Mouse (Mus musculus): Measurements from ENCODE around the gene Rrp36. TPM values are rescaled to one million over a fixed set of nuclear protein-coding genes. Genes with fewer than 3 reads are reported as not detected.

Gene Rrp36
- polyA plus RNA-seq (2015; fragmentation: Nextera tagmentation; extraction: Ambion mirVana) = 49.7 and 52.4 TPM in 2 replicates

- peak within 1 kb of the TSS; percentile 75 for H3K9ac ChIP-seq (ENCODE audit: low read length)
- no peaks in the 10 kb centered on the region for H3K9me3 ChIP-seq (replicated peaks; ENCODE audit: control insufficient read depth, low read length)
- ATAC-seq (ENCODE audit: insufficient read depth, low FRiP score) = peak; percentile 94
- WGBS = under 1% methylated on average over 43 of the region's 43 CpGs
- no peaks in the 10 kb centered on the region for H3K27me3 ChIP-seq (ENCODE audit: control insufficient read depth, insufficient read depth, low read length)
- peaks cover 18% of the 10 kb centered on the region for H3K4me1 ChIP-seq (ENCODE audit: control insufficient read depth, insufficient read depth, low read length)
- H3K4me3 ChIP-seq (replicated peaks; ENCODE audit: low read length) = peak within 1 kb of the TSS; percentile 60
- peak within 1 kb of the TSS; percentile 67 for H3K4me2 ChIP-seq (ENCODE audit: low read depth, low read length)
- peaks cover 24% of the 10 kb centered on the region for H3K36me3 ChIP-seq (ENCODE audit: control insufficient read depth, insufficient read depth, low read length)
- peak within 1 kb of the TSS; percentile 77 for H3K27ac ChIP-seq (ENCODE audit: low read length)
Observed at GRCm38 (mm10) chr17:46673850-46674529, at the start of gene Rrp36. Rrp36 (minus strand) TSS chr17:46674352.

GRCm38 (mm10) chr17:46721077-46721476 lies 46.9 kb upstream of the Rrp36 start:
- no peak overlapping the region for H3K27ac ChIP-seq (ENCODE audit: low read length)
- H3K4me2 ChIP-seq (ENCODE audit: low read depth, low read length) = no peak overlapping the region
- WGBS = 87% methylated on average over 7 of the region's 7 CpGs
- H3K9me3 ChIP-seq (replicated peaks; ENCODE audit: control insufficient read depth, low read length) = no peaks in the 10 kb centered on the region
- no peaks in the 10 kb centered on the region for H3K4me1 ChIP-seq (ENCODE audit: control insufficient read depth, insufficient read depth, low read length)
- no peak for ATAC-seq (ENCODE audit: insufficient read depth, low FRiP score)
- H3K4me3 ChIP-seq (replicated peaks; ENCODE audit: low read length) = no peak overlapping the region
- no peaks in the 10 kb centered on the region for H3K27me3 ChIP-seq (ENCODE audit: control insufficient read depth, insufficient read depth, low read length)
- no peak overlapping the region for H3K9ac ChIP-seq (ENCODE audit: low read length)
- H3K36me3 ChIP-seq (ENCODE audit: control insufficient read depth, insufficient read depth, low read length) = peaks cover 4% of the 10 kb centered on the region; the same call in 1 of the 2 replicates

DNA sequence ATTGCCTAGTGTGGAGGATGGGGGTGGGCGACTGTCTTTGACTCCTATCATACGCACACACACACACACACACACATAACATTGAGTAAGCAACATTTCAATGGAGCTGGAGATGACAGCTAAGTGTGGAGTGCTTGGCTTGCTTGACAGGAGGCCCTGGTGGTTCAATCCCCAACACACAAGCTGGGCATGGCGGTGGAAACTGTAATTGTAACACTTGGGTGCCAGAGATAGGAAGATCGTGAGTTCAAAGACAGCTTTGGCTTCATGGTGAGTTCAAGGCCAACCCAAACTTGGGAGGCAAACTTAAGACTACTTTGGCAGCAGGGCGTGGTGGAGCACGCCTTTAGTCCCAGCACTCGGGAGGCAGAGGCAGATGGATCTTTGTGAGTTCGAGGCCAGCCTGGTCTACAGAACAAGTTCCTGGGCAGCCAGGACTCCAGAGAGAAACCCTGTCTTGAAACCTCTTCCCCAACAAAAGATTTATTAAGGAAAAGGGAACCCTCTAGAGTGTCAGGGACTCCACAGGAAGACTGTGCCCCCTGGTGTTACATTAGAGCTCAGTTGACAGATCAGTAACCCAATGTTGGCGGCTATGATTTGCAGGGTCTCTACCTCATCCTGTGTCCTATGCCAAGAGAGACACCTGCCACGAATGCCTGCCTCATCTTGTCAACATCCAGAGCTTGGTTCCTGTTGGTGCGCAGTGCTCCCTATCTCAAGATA lies 40.8 kb upstream of the Rrp36 start:
- H3K4me3 ChIP-seq (replicated peaks; ENCODE audit: low read length) = no peak overlapping the region
- no peak overlapping the region for H3K27ac ChIP-seq (ENCODE audit: low read length)
- no peak for ATAC-seq (ENCODE audit: insufficient read depth, low FRiP score)
- 0 out of 2 replicates have a peak, but pooled peaks cover 8% of the 10 kb centered on the region for H3K36me3 ChIP-seq (ENCODE audit: control insufficient read depth, insufficient read depth, low read length)
- H3K9me3 ChIP-seq (replicated peaks; ENCODE audit: control insufficient read depth, low read length) = no peaks in the 10 kb centered on the region
- no peaks in the 10 kb centered on the region for H3K27me3 ChIP-seq (ENCODE audit: control insufficient read depth, insufficient read depth, low read length)
- 92% methylated on average over 11 of the region's 11 CpGs for WGBS
- H3K4me2 ChIP-seq (ENCODE audit: low read depth, low read length) = no peak overlapping the region
- peaks cover 8% of the 10 kb centered on the region for H3K4me1 ChIP-seq (ENCODE audit: control insufficient read depth, insufficient read depth, low read length)
- no peak overlapping the region for H3K9ac ChIP-seq (ENCODE audit: low read length)

GRCm38 (mm10) chr17:46713849-46714248 lies 39.7 kb upstream of the Rrp36 start:
- Histone ChIP-seq H3K4me2 (ENCODE audit: low read depth, low read length) (no peak overlapping the region), H3K36me3 (ENCODE audit: control insufficient read depth, insufficient read depth, low read length) (0 out of 2 replicates have a peak, but pooled peaks cover 8% of the 10 kb centered on the region), H3K4me1 (ENCODE audit: control insufficient read depth, insufficient read depth, low read length) (peaks cover 8% of the 10 kb centered on the region), H3K4me3 (replicated peaks; ENCODE audit: low read length) (no peak overlapping the region), H3K9ac (ENCODE audit: low read length) (no peak overlapping the region), H3K9me3 (replicated peaks; ENCODE audit: control insufficient read depth, low read length) (no peaks in the 10 kb centered on the region), H3K27ac (ENCODE audit: low read length) (no peak overlapping the region), H3K27me3 (ENCODE audit: control insufficient read depth, insufficient read depth, low read length) (no peaks in the 10 kb centered on the region)
- ATAC-seq (ENCODE audit: insufficient read depth, low FRiP score) = no peak
- 85% methylated on average over 9 of the region's 9 CpGs for WGBS

- Histone ChIP-seq H3K27ac (ENCODE audit: low read length) (no peak overlapping the region), H3K4me2 (ENCODE audit: low read depth, low read length) (peak overlapping the region; percentile 98), H3K9ac (ENCODE audit: low read length) (peak overlapping the region; percentile 95), H3K4me3 (replicated peaks; ENCODE audit: low read length) (peak overlapping the region; percentile 94), H3K9me3 (replicated peaks; ENCODE audit: control insufficient read depth, low read length) (no peaks in the 10 kb centered on the region), H3K36me3 (ENCODE audit: control insufficient read depth, insufficient read depth, low read length) (0 out of 2 replicates have a peak, but pooled peaks cover 8% of the 10 kb centered on the region), H3K27me3 (ENCODE audit: control insufficient read depth, insufficient read depth, low read length) (no peaks in the 10 kb centered on the region), H3K4me1 (ENCODE audit: control insufficient read depth, insufficient read depth, low read length) (peaks cover 8% of the 10 kb centered on the region)
- ATAC-seq (ENCODE audit: insufficient read depth, low FRiP score) = no peak
- 56% methylated on average over 7 of the region's 7 CpGs for WGBS
Observed at GRCm38 (mm10) chr17:46712442-46712841, 38.3 kb upstream of the Rrp36 start.

GRCm38 (mm10) chr17:46711612-46712271 lies 37.6 kb upstream of the Rrp36 start:
- 0 out of 2 replicates have a peak, but pooled peaks cover 8% of the 10 kb centered on the region for H3K36me3 ChIP-seq (ENCODE audit: control insufficient read depth, insufficient read depth, low read length)
- peak overlapping the region; percentile 72; the same call in 1 of the 2 replicates for H3K27ac ChIP-seq (ENCODE audit: low read length)
- H3K27me3 ChIP-seq (ENCODE audit: control insufficient read depth, insufficient read depth, low read length) = no peaks in the 10 kb centered on the region
- H3K4me3 ChIP-seq (replicated peaks; ENCODE audit: low read length) = peak overlapping the region; percentile 94
- WGBS = under 1% methylated on average over 76 of the region's 76 CpGs
- no peaks in the 10 kb centered on the region for H3K9me3 ChIP-seq (replicated peaks; ENCODE audit: control insufficient read depth, low read length)
- ATAC-seq (ENCODE audit: insufficient read depth, low FRiP score) = peak; percentile 61; the same call in 1 of the 2 replicates
- peak overlapping the region; percentile 98 for H3K4me2 ChIP-seq (ENCODE audit: low read depth, low read length)
- H3K9ac ChIP-seq (ENCODE audit: low read length) = peak overlapping the region; percentile 95
- H3K4me1 ChIP-seq (ENCODE audit: control insufficient read depth, insufficient read depth, low read length) = peaks cover 8% of the 10 kb centered on the region

GRCm38 (mm10) chr17:46710959-46711597 lies 36.9 kb upstream of the Rrp36 start, which contains the start of gene Pex6:
Pex6 (plus strand) TSS chr17:46711463.
- peak within 1 kb of the TSS; percentile 72; the same call in 1 of the 2 replicates for H3K27ac ChIP-seq (ENCODE audit: low read length)
- 0 out of 2 replicates have a peak, but pooled peaks cover 8% of the 10 kb centered on the region for H3K36me3 ChIP-seq (ENCODE audit: control insufficient read depth, insufficient read depth, low read length)
- H3K9ac ChIP-seq (ENCODE audit: low read length) = peak within 1 kb of the TSS; percentile 95
- H3K4me1 ChIP-seq (ENCODE audit: control insufficient read depth, insufficient read depth, low read length) = peaks cover 8% of the 10 kb centered on the region
- WGBS = 6% methylated on average over 36 of the region's 36 CpGs
- H3K4me2 ChIP-seq (ENCODE audit: low read depth, low read length) = peak within 1 kb of the TSS; percentile 98
- H3K27me3 ChIP-seq (ENCODE audit: control insufficient read depth, insufficient read depth, low read length) = no peaks in the 10 kb centered on the region
- no peaks in the 10 kb centered on the region for H3K9me3 ChIP-seq (replicated peaks; ENCODE audit: control insufficient read depth, low read length)
- ATAC-seq (ENCODE audit: insufficient read depth, low FRiP score) = peak; percentile 88
- peak within 1 kb of the TSS; percentile 94 for H3K4me3 ChIP-seq (replicated peaks; ENCODE audit: low read length)

DNA sequence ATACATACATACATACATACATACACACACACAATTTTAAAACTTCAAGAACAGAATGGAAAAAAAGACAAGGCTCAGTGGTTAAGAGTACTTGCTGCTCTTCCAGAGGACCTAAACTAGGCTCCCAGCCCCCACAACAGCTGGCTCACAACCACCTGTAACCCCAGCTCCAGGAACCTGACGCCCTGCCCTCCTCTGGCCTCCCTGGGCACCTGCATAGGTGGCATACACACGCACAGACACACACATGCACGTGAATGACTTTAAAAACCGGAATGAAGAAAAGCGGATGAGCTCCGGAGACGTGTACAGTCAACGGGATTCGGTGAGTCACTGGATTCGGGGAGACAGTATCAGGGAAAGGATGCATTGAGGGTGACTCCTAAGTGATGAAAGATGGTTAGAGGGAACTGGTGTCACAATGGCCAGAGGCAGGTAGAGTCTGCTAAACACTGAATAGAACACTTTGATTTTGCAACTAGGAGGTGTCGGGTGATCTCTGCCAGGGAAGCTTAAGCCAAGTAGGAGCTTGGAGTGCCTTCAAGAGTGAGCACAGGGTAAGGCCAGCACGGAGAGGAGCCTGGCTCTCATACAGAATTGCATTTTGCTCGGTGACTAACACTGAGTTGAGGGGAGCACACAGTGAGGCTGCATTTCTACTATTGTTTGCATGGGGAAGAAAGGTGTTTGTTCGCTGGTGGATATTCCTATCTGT lies 32.4 kb upstream of the Rrp36 start:
- whole genome bisulfite sequencing = 90% methylated on average over 14 of the region's 14 CpGs
- Histone ChIP-seq H3K9me3 (replicated peaks; ENCODE audit: control insufficient read depth, low read length) (no peaks in the 10 kb centered on the region), H3K4me1 (ENCODE audit: control insufficient read depth, insufficient read depth, low read length) (peaks cover 29% of the 10 kb centered on the region), H3K9ac (ENCODE audit: low read length) (no peak overlapping the region), H3K36me3 (ENCODE audit: control insufficient read depth, insufficient read depth, low read length) (no peaks in the 10 kb centered on the region), H3K4me2 (ENCODE audit: low read depth, low read length) (no peak overlapping the region), H3K27ac (ENCODE audit: low read length) (no peak overlapping the region), H3K4me3 (replicated peaks; ENCODE audit: low read length) (no peak overlapping the region), H3K27me3 (ENCODE audit: control insufficient read depth, insufficient read depth, low read length) (no peaks in the 10 kb centered on the region)
- no peak for ATAC-seq (ENCODE audit: insufficient read depth, low FRiP score)
